Mouse (Mus musculus) neural tube, embryonic 12.5 days (tissue): Measurements from ENCODE around the gene Ninl. TPM values are rescaled to one million over a fixed set of nuclear protein-coding genes. Genes with fewer than 3 reads are reported as not detected.

Experiments used
- ATAC-seq: fragments of 200-750 bp; cut with Nextera tagmentation; 2 replicates; pipeline ENCODE4 v1.8.0; 2017; ENCODE audit warnings: low read depth, mild to moderate bottlenecking, moderate TSS enrichment, moderate library complexity; ENCODE audit not compliant: low FRiP score
- H3K27ac ChIP-seq: fragments of 300-500 bp; sonication (generic); 2 replicates; pipeline ENCODE4 v1.5.1; 2016
- H3K27me3 ChIP-seq: fragments of 300-500 bp; sonication (generic); replicated peaks from 2 replicates; pipeline ENCODE4 v1.6.1; 2016; ENCODE audit warnings: mild to moderate bottlenecking
- H3K36me3 ChIP-seq: fragments of 300-500 bp; sonication (generic); 2 replicates; pipeline ENCODE4 v1.6.1; 2016; ENCODE audit warnings: mild to moderate bottlenecking
- H3K4me1 ChIP-seq: fragments of 300-500 bp; sonication (generic); 2 replicates; pipeline ENCODE4 v1.6.1; 2016
- H3K4me2 ChIP-seq: fragments of 300-500 bp; sonication (generic); replicated peaks from 2 replicates; pipeline ENCODE4 v1.6.1; 2016; ENCODE audit warnings: mild to moderate bottlenecking
- H3K4me3 ChIP-seq: fragments of 300-500 bp; sonication (generic); 2 replicates; pipeline ENCODE4 v1.5.1; 2016
- H3K9ac ChIP-seq: fragments of 300-500 bp; sonication (generic); 2 replicates; pipeline ENCODE4 v1.6.1; 2016; ENCODE audit warnings: mild to moderate bottlenecking
- H3K9me3 ChIP-seq: fragments of 300-500 bp; sonication (generic); 2 replicates; pipeline ENCODE4 v1.6.1; 2016; ENCODE audit warnings: mild to moderate bottlenecking
- WGBS: fragments of 180-500 bp; shearing (Covaris S2); methylation state at CpG from one replicate; pipeline ENCODE4 v1.1.7; 2016; 5-methylcytosine and 5-hydroxymethylcytosine counted together
- polyA plus RNA-seq: library from polyadenylated mRNA; unstranded; fragments of >200 nt; fragmentation: Nextera tagmentation; extraction: Ambion mirVana; gene quantifications from 2 replicates; pipeline ENCODE4 v1.2.1, GENCODE M21; 2016

Ninl gene
- 13.3 and 13.6 TPM in 2 replicates for polyA plus RNA-seq

GRCm38 (mm10) chr2:151039232-151039695 is at the start of gene Ninl, which contains the start of gene Nanp:
TSS of gene Ninl (minus strand) at chr2:151039382.
TSS of gene Nanp (minus strand) at chr2:151039398.
- peaks cover 10% of the 10 kb centered on the region for H3K4me1 ChIP-seq
- H3K9ac ChIP-seq, result peak within 1 kb of the TSS; percentile 93
- ATAC-seq, result peak; percentile 96
- no peak within 1 kb of the TSS for H3K27ac ChIP-seq
- H3K27me3 ChIP-seq, result no peaks in the 10 kb centered on the region
- no peaks in the 10 kb centered on the region for H3K9me3 ChIP-seq
- H3K36me3 ChIP-seq, result no peaks in the 10 kb centered on the region
- H3K4me3 ChIP-seq, result peak within 1 kb of the TSS; percentile 84
- H3K4me2 ChIP-seq, result peak within 1 kb of the TSS; percentile 81
- WGBS, result 1% methylated on average over 34 of the region's 34 CpGs

GRCm38 (mm10) chr2:151056637-151057036 is 17.5 kb upstream of the Ninl start:
- H3K9ac ChIP-seq, result no peak overlapping the region
- no peaks in the 10 kb centered on the region for H3K36me3 ChIP-seq
- 88% methylated on average over 1 of the region's 1 CpGs for WGBS
- H3K27ac ChIP-seq, result no peak overlapping the region
- no peaks in the 10 kb centered on the region for H3K27me3 ChIP-seq
- H3K4me2 ChIP-seq, result no peak overlapping the region
- H3K9me3 ChIP-seq, result no peaks in the 10 kb centered on the region
- ATAC-seq, result no peak
- no peak overlapping the region for H3K4me3 ChIP-seq
- no peaks in the 10 kb centered on the region for H3K4me1 ChIP-seq

DNA sequence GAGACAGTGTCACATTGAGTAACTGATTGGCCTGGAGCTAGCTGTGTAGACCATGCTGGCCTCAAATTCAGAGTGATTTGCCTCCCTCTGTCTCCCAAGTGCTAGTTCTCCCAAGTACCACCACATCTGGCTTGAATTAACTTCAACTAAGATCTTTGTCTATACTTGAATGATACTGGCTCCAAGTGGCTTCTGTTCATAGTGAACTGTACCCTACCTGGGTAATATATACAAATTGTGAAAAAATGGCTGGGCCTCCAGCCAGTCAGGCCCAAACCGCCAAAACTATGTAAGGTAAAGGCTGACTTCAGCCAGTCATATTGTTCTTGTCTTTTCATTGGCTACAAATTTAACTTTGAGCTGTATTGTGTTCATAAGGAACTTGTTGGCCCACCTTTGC is 1.2 kb upstream of the Ninl start:
- no peaks in the 10 kb centered on the region for H3K9me3 ChIP-seq
- peaks cover 10% of the 10 kb centered on the region for H3K4me1 ChIP-seq
- H3K27ac ChIP-seq, result no peak overlapping the region
- no peaks in the 10 kb centered on the region for H3K27me3 ChIP-seq
- no peak overlapping the region for H3K4me2 ChIP-seq
- no peak overlapping the region for H3K4me3 ChIP-seq
- 89% methylated on average over 1 of the region's 1 CpGs for WGBS
- H3K36me3 ChIP-seq, result no peaks in the 10 kb centered on the region
- ATAC-seq, result no peak
- no peak overlapping the region for H3K9ac ChIP-seq

GRCm38 (mm10) chr2:151039726-151040125 is 544 bp upstream of the Ninl start:
- peak overlapping the region; percentile 81 for H3K4me2 ChIP-seq
- H3K4me3 ChIP-seq, result peak overlapping the region; percentile 84
- H3K27ac ChIP-seq, result no peak overlapping the region
- peaks cover 10% of the 10 kb centered on the region for H3K4me1 ChIP-seq
- H3K36me3 ChIP-seq, result no peaks in the 10 kb centered on the region
- ATAC-seq, result peak; percentile 14; the same call in 1 of the 2 replicates
- peak overlapping the region; percentile 72 for H3K9ac ChIP-seq
- 40% methylated on average over 8 of the region's 8 CpGs for WGBS
- no peaks in the 10 kb centered on the region for H3K9me3 ChIP-seq
- H3K27me3 ChIP-seq, result no peaks in the 10 kb centered on the region

GRCm38 (mm10) chr2:151038811-151039222 is 365 bp downstream of the Ninl start:
- no peak overlapping the region for H3K27ac ChIP-seq
- H3K4me1 ChIP-seq, result peaks cover 10% of the 10 kb centered on the region
- peak overlapping the region; percentile 81 for H3K4me2 ChIP-seq
- H3K9ac ChIP-seq, result peak overlapping the region; percentile 93
- WGBS, result 1% methylated on average over 30 of the region's 30 CpGs
- ATAC-seq, result no peak; the same call in 1 of the 2 replicates
- H3K4me3 ChIP-seq, result peak overlapping the region; percentile 84
- H3K27me3 ChIP-seq, result no peaks in the 10 kb centered on the region
- H3K9me3 ChIP-seq, result no peaks in the 10 kb centered on the region
- no peaks in the 10 kb centered on the region for H3K36me3 ChIP-seq

- Histone ChIP-seq H3K9ac (peak overlapping the region; percentile 93), H3K27me3 (no peaks in the 10 kb centered on the region), H3K9me3 (no peaks in the 10 kb centered on the region), H3K4me1 (peaks cover 10% of the 10 kb centered on the region), H3K27ac (no peak overlapping the region), H3K4me3 (peak overlapping the region; percentile 84), H3K36me3 (no peaks in the 10 kb centered on the region), H3K4me2 (peak overlapping the region; percentile 81)
- WGBS, result 59% methylated on average over 18 of the region's 18 CpGs
- no peak for ATAC-seq
These were observed 1.2 kb downstream of the Ninl start for GRCm38 (mm10) chr2:151037876-151038552.

- H3K9me3 ChIP-seq, result no peaks in the 10 kb centered on the region
- H3K36me3 ChIP-seq, result no peaks in the 10 kb centered on the region
- H3K4me1 ChIP-seq, result peaks cover 10% of the 10 kb centered on the region
- no peaks in the 10 kb centered on the region for H3K27me3 ChIP-seq
- 100% methylated on average over 1 of the region's 1 CpGs for WGBS
- H3K9ac ChIP-seq, result no peak overlapping the region
- peak overlapping the region; percentile 81 for H3K4me2 ChIP-seq
- ATAC-seq, result no peak
- H3K4me3 ChIP-seq, result no peak overlapping the region
- no peak overlapping the region for H3K27ac ChIP-seq
These were observed 1.9 kb downstream of the Ninl start for GRCm38 (mm10) chr2:151037292-151037691.

DNA sequence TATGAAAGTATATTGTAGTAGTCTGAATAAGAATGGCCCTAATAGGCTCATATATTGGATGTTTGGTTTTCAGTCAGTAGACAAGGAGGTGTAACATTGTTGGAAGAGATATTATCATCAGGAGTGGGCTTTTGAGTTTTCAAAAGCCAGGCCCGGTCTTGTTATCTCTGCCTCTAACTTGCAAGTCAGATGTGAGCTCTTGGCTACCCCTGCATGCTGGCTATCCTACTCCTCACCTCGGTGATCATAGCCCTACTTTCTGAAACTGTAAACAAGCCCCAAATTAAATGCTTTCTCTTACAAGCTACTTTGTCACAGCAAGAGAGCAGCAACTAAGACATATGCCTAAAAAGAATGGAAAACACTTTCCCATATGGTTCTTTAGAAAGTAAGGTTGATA is 2.5 kb downstream of the Ninl start:
- 99% methylated on average over 2 of the region's 2 CpGs for WGBS
- no peak overlapping the region for H3K9ac ChIP-seq
- no peaks in the 10 kb centered on the region for H3K36me3 ChIP-seq

DNA sequence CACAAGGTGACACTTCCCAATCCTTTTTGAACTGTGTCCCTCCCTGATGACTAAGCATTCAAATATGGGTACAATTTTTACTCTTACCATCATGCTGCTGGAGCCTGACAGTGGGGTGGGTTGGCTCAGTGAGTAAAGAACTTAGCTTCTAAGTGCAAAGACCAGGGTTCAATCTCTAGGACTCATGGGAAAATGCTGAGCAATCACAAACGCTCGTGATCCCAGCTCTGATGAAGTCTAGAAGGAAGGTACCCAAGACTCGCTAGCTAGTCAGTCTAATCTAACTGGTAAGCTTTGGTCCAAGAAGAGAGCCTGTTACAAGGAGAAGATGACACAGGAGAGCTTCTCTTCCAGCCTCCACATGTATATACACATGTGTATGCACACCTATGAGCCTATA is 4.7 kb downstream of the Ninl start:
- Histone ChIP-seq H3K27me3 (no peaks in the 10 kb centered on the region), H3K4me2 (no peak overlapping the region), H3K36me3 (peaks cover under 1% of the 10 kb centered on the region; the same call in 1 of the 2 replicates), H3K4me1 (peaks cover 10% of the 10 kb centered on the region), H3K9me3 (no peaks in the 10 kb centered on the region), H3K4me3 (no peak overlapping the region), H3K9ac (no peak overlapping the region), H3K27ac (no peak overlapping the region)
- no peak for ATAC-seq
- WGBS, result 88% methylated on average over 3 of the region's 3 CpGs

More for the DNA sequence above, 2.5 kb downstream of the Ninl start:
- H3K4me1 ChIP-seq, result peaks cover 10% of the 10 kb centered on the region
- no peak for ATAC-seq
- H3K27ac ChIP-seq, result no peak overlapping the region
- no peak overlapping the region for H3K4me3 ChIP-seq
- no peaks in the 10 kb centered on the region for H3K27me3 ChIP-seq
- no peak overlapping the region for H3K4me2 ChIP-seq
- H3K9me3 ChIP-seq, result no peaks in the 10 kb centered on the region

DNA sequence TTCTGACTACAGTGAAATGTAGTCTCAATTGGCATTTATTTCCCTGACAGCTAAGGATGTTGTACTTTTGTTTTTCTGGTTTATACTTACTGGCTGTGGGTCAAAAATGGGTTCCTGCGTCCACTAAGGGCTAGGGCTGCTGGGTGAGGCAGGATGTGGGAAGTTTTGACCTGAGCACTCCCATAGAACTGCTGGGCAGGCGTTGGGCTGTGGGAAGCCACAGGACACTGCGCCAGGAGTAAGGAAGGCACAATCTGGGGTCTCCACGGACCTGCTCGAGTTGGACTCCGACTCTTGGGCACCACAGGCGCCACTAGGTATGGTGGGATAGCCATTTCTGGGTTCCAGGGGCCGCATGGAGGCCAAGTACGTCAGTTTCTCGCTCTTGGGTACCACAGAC is 18.0 kb downstream of the Ninl start:
- Histone ChIP-seq H3K27me3 (no peaks in the 10 kb centered on the region), H3K36me3 (0 out of 2 replicates have a peak, but pooled peaks cover 2% of the 10 kb centered on the region), H3K27ac (no peak overlapping the region), H3K4me1 (no peaks in the 10 kb centered on the region), H3K4me2 (no peak overlapping the region), H3K9ac (no peak overlapping the region), H3K4me3 (no peak overlapping the region), H3K9me3 (no peaks in the 10 kb centered on the region)
- ATAC-seq, result no peak
- WGBS, result 91% methylated on average over 10 of the region's 10 CpGs

DNA sequence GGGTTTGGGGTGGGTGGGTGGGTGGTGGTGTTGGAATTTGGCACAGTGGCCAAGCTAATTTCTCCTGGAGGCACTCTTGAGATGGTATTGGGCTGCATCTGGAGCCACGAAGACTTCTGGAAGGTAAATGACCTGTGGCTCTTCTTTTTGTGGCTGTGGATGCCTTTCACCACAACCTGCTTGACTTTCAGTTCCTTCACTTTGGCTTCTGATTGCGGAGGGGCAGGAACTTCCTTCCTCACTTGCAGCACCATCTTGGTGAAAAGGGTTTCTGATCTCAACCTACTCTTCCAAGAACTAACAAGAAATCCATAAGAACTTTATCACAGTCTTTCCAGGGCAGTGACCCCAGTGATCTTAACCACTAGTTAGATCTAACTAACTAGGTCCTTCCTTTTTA is 23.9 kb downstream of the Ninl start:
- no peak overlapping the region for H3K27ac ChIP-seq
- ATAC-seq, result no peak
- H3K4me2 ChIP-seq, result no peak overlapping the region
- no peak overlapping the region for H3K4me3 ChIP-seq
- no peaks in the 10 kb centered on the region for H3K9me3 ChIP-seq
- H3K9ac ChIP-seq, result no peak overlapping the region
- no peaks in the 10 kb centered on the region for H3K36me3 ChIP-seq
- no peaks in the 10 kb centered on the region for H3K4me1 ChIP-seq
- no peaks in the 10 kb centered on the region for H3K27me3 ChIP-seq
- 77% methylated on average over 2 of the region's 2 CpGs for WGBS

DNA sequence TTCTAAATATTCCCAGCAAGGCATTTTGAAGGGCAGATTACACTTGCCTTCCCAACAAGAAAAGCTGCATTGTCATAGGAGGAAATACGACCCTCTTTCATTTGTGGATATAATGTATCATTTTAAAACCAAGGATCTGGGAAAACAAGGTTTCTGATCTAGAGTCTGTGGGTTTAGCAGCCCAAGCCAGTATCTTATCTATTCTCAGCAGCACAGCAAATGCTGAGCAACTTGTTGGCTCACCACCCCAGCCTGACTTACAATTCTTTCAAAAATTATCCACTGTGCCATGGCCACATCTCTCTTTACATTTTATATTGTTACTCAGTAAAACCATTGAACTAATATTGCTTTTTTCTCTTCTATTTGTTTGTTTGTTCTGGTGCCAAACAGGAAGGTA is 27.9 kb downstream of the Ninl start:
- H3K27ac ChIP-seq, result no peak overlapping the region
- peaks cover 13% of the 10 kb centered on the region; the same call in 1 of the 2 replicates for H3K4me1 ChIP-seq
- no peaks in the 10 kb centered on the region for H3K9me3 ChIP-seq
- H3K36me3 ChIP-seq, result no peaks in the 10 kb centered on the region
- H3K27me3 ChIP-seq, result no peaks in the 10 kb centered on the region
- no peak overlapping the region for H3K4me2 ChIP-seq
- no peak for ATAC-seq
- no peak overlapping the region for H3K9ac ChIP-seq
- H3K4me3 ChIP-seq, result no peak overlapping the region
- 69% methylated on average over 1 of the region's 1 CpGs for WGBS
